Comparison of ENCODE assay signal across 13 mouse cellular contexts in the genomic region with DNA sequence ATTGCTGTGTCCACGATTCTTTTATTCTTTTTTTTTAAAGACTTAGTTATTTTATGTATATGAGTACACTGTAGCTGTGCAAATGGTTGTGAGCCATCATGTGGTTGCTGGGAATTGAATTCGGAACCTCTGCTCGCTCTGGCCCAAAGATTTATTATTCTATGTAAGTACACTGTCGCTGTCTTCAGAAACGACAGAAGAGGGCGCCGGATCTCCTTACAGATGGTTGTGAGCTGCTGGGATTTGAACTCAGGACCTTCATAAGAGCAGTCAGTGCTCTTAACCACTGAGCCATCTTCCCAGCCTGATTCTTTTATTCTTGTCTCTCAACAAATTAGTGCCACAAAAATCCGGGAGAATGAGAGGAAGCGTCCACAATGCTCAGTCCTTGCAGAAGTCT. TPM values are rescaled to one million over a fixed set of nuclear protein-coding genes. Genes with fewer than 3 reads are reported as not detected.
DNase-seq lines count a peak whose midpoint lies in the region; ATAC-seq and TF ChIP-seq lines count a peak whose summit lies in the region.
"Had no signal": no experiment of that assay in that cellular context is flagged by ENCODE, and none has a peak within 500 bp of the region (broad histone marks: within the 10 kb centered on the region; RNA-seq: fewer than 3 reads in every experiment).

No protein-coding gene starts in this region.

- no peak overlapping the region for H3K9ac ChIP-seq in lung, postnatal 0 days (replicated peaks; ENCODE audit: low read depth)
- H3K9ac ChIP-seq: forebrain, embryonic 15.5 days; neural tube, embryonic 12.5 days had no signal

- TF ChIP-seq CTCF in lung, postnatal 0 days (IDR thresholded peaks at IDR 0.05): peak; percentile 50

- H3K36me3 ChIP-seq in lung, postnatal 0 days (ENCODE audit: insufficient read depth, low read length): no peaks in the 10 kb centered on the region
- H3K36me3 ChIP-seq: forebrain, embryonic 15.5 days; neural tube, embryonic 12.5 days had no signal

- no peaks in the 10 kb centered on the region for H3K9me3 ChIP-seq in lung, postnatal 0 days (ENCODE audit: low read length)
- H3K9me3 ChIP-seq: forebrain, embryonic 15.5 days; neural tube, embryonic 12.5 days had no signal

- H3K4me1 ChIP-seq in lung, postnatal 0 days (ENCODE audit: insufficient read depth, low read depth, low read length): no peaks in the 10 kb centered on the region
- H3K4me1 ChIP-seq: forebrain, embryonic 15.5 days; neural tube, embryonic 12.5 days had no signal

- no peaks in the 10 kb centered on the region for H3K27me3 ChIP-seq in lung, postnatal 0 days (replicated peaks; ENCODE audit: insufficient read depth, low read length)
- H3K27me3 ChIP-seq: forebrain, embryonic 15.5 days; neural tube, embryonic 12.5 days had no signal

- 59% methylated on average over 9 of the region's 9 CpGs for WGBS in lung, postnatal 0 days

- no peak overlapping the region for H3K4me2 ChIP-seq in lung, postnatal 0 days (replicated peaks; ENCODE audit: low read depth, low read length)
- H3K4me2 ChIP-seq: forebrain, embryonic 15.5 days; neural tube, embryonic 12.5 days had no signal

- H3K27ac ChIP-seq in lung, postnatal 0 days (ENCODE audit: low read length): no peak overlapping the region
- H3K27ac ChIP-seq: forebrain, embryonic 15.5 days; neural tube, embryonic 12.5 days had no signal

- ATAC-seq in lung, postnatal 0 days: no peak
- ATAC-seq: forebrain, embryonic 15.5 days had no signal

- H3K4me3 ChIP-seq in lung, postnatal 0 days (ENCODE audit: low read depth, low read length): no peak overlapping the region
- H3K4me3 ChIP-seq: forebrain, embryonic 15.5 days; neural tube, embryonic 12.5 days had no signal

- peak; percentile 30 for DNase-seq in kidney, adult 18-20 months
- DNase-seq in kidney, adult 8-10 months: no peak
- DNase-seq in lung, postnatal 0 days (ENCODE audit: low spot score): no peak
- no peak for DNase-seq in lung, postnatal 25 days (ENCODE audit: low spot score)
- DNase-seq in ES-CJ7 (ENCODE audit: low read depth, low spot score) (peak; percentile 56), adipocyte (ENCODE audit: low spot score) (peak; percentile 35)
- no peak for DNase-seq in ovary, postnatal 36 days (ENCODE audit: low spot score)
- DNase-seq: adrenal gland, adult 8-10 months; cerebellum, adult 8-10 months; heart, postnatal 36 days; right cerebral cortex, postnatal 4 days had no signal

- TF ChIP-seq EP300 in lung, postnatal 0 days (IDR thresholded peaks at IDR 0.05): no peak

RNA-seq across cellular contexts. Expression of gene Gcnt2, which starts 13.2 kb away (rescaled TPM):
- 10.8 and 10.9 TPM in 2 replicates for polyA plus RNA-seq in lung, postnatal 0 days (2015; fragmentation: Nextera tagmentation; extraction: Ambion mirVana)

Comparison
In these comparisons a context has a peak if more than half of its experiments do, and no peak if none do; other contexts are left out.
1. DNase-seq: peak in kidney, adult 18-20 months (single experiment), ES-CJ7 (single experiment) and adipocyte (single experiment); none in kidney, adult 8-10 months (0 of 2), lung, postnatal 0 days (single experiment), lung, postnatal 25 days (single experiment) and ovary, postnatal 36 days (single experiment).